Mouse (Mus musculus) kidney, adult 18-20 months (tissue): ENCODE measurements around the gene Arel1.

Experiments
- DNase-seq: peaks from one replicate; pipeline ENCODE4 v3.0.0; 2021

Gene Arel1

DNA sequence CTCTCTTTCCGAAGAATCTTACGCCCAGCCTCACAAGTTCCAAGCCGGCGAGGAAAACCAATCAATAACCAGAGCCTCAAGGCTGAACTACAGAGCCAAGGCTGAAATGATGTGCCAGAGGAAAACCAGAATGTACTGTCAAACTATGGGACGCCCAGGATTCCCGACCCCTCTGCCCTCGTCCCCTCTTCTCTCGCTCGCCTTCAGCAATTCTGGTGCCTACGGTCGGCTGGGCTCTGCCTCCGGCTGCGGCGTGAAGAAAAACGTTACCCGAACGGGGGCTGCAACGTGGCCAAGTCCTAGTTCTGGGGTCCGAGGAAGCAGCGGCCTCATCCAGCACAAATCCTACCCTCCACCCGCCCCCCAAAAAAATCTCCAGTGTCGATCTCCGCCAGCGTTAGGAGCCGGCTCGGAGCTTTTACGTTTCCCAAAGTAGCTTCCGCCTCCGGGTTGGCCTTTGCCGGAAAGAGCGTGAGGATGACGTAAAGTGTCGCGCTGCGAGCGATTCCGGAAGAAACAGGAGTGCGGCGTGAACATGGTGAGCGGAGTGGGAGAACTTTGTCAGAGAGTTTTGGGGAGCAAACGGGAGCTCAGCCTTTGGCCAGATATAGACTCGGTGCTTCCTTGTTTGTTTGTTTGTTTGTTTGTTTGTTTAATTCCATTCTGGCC is at the start of gene Arel1, which contains the start of gene Fcf1:
TSS of gene Arel1 (minus strand) at position 473 of the 669 bp plus-strand sequence.
TSS of gene Fcf1 (plus strand) at position 470 of the 669 bp plus-strand sequence.
- DNase-seq = peak; percentile 90

DNA sequence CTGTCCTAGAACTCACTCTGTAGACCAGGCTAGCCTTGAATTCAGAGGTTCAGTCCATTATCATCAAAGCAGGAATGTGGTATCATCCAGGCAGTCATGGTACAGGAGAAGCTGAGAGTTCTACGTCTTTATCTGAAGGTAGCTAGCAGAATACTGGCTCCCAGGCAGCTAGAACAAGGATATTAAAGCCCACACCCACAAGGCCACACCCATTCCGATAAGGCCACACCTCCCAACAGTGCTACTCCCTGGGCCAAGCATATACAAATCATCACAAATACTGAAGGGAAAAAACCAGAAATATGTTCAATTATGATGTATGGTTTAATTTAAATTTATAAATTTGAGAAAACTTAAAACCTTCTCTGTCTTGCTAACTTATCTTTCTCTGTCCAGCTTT is 41.5 kb upstream of the Arel1 start:
- DNase-seq = no peak

DNA sequence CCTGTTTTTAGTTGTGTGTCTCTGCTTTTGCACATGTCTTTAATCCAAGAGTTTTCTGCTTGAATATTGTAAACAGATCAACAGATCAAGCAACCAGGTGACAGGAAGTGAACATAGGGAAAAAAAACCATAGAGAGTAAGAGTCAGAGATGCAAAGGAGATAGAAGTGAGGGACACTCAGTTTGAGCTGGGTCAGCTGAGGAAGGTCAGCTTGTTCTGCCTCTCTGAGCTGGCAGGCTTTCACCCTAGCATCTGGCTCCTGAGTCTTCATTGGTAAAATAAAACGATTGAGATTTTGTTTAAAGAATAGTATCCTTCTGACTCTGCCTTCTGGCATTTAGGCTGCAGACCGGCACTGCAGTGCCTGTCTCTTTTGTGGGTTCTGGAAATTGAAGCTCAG is 39.8 kb upstream of the Arel1 start:
- DNase-seq = no peak

DNA sequence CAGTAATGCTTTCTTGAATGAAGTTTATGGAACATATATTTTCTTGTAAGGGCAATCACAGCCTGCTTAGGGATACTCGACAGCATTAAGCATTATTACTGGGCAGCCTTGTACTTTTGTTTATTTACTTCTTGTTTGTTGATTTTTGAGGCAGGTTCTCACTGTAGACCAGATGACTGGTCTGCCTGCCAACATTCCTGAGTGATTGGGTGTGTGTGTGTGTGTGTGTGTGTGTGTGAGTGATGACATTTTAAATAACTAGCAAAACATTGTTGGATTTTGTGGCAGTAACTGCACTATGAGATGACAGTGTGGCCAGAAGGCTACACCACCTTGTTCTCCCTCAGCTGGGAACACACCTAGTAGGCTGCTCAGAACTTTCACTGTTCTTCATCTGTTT is 39.1 kb upstream of the Arel1 start:
- no peak for DNase-seq

DNA sequence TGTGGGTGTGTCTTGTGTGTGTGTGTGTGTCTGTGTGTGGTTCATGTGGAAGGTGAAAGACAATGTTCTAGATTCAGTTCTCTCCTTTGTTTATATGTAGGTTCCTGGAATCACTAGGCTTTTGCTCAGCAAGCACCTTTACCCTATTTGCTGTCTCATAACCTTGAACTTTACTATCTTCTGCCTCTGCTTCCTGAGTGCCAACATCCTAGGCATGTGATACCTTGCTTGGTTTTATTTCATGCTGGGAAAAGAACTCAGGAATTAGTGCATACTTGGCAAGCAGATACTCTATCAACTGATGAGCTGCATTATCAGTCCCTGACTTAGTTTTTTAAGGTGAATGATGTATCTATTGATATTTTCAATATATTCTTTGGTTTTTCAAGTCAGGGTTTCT is 36.3 kb upstream of the Arel1 start:
- no peak for DNase-seq

DNA sequence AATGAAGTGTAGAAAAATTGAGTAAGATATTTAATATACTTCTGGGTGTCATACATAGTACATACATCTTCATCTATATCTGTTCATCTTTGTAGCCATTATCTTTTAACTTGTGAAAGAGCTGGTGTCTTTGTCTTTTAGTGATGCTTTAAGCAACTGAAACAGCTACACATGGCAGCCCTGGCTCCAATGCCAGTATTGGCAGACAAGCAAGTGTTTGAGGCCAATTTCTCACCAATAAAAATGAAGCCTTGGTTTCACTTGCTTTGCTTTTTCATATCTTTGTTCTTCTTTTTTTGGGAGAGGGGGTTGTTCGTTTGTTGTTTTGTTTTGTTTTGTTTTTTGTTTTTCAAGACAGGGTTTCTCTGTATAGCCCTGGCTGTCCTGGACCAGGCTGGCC is 35.5 kb upstream of the Arel1 start:
- no peak for DNase-seq

DNA sequence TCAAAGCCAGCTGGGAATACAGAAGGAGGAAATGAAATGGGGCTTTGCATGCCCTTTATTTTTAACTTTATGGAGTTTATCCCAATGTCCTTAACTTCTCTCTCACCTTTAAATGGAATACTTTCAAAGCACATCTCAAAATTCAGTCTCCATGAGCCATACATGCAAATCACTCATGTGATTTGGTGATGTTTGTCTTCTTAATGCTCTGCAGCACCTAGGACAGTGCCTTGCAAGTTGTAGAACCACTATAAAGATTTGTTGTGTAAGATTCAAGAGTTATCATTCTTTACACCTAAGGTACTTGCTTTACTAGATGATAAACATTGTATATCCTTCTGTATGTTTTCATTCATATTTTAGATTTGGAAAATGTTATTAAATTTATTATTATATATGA is 28.4 kb upstream of the Arel1 start:
- no peak for DNase-seq

DNA sequence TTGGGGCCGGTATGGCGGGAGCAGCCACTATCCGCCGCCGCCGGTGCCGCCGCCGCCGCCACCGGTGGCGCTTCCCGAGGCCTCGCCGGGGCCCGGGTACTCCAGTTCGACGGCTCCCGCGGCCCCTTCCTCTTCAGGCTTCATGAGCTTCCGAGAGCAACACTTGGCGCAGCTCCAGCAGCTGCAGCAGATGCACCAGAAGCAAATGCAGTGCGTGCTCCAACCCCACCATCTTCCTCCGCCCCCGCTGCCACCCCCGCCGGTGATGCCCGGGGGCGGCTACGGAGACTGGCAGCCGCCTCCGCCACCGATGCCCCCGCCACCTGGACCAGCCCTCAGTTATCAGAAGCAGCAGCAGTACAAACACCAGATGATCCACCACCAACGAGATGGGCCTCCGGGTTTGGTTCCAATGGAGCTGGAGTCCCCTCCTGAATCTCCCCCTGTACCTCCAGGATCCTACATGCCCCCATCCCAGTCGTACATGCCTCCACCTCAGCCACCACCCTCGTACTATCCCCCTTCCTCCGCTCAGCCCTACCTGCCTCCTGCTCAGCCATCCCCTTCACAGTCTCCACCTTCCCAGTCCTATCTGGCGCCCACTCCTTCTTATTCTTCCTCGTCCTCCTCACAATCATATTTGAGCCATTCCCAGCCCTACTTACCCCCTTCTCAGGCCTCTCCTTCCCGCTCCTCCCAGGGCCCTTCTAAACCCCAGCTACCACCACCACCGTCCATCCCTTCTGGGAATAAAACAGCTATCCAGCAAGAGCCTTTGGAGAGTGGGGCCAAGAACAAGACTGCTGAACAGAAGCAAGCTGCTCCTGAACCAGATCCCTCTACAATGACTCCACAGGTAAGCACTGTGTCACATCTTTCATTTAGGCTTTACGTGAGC is 26.1 kb upstream of the Arel1 start:
- no peak for DNase-seq

DNA sequence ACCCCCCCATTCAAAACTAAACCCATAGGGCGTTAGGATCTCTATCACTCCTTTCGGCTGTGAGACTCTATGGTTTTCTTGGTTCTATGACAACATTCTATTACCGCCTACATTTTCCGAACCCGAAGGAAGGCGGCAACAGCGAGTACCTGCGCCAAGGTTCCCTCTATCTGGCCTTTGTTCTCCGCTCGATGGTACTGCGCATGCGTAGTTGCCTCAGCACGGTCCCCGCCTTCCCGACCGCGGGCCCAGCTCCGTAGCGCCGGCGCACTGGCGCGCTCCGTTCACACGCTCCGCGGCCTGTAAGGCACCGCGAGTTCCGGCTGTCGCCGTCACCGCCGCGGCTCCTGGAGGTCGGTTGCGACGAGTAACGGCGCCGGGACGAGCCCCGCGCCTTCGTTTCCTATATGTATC is 25.4 kb upstream of the Arel1 start, which contains the start of gene Ylpm1:
TSS of gene Ylpm1 (plus strand) at position 239 of the 414 bp plus-strand sequence.
- peak; percentile 95 for DNase-seq

DNA sequence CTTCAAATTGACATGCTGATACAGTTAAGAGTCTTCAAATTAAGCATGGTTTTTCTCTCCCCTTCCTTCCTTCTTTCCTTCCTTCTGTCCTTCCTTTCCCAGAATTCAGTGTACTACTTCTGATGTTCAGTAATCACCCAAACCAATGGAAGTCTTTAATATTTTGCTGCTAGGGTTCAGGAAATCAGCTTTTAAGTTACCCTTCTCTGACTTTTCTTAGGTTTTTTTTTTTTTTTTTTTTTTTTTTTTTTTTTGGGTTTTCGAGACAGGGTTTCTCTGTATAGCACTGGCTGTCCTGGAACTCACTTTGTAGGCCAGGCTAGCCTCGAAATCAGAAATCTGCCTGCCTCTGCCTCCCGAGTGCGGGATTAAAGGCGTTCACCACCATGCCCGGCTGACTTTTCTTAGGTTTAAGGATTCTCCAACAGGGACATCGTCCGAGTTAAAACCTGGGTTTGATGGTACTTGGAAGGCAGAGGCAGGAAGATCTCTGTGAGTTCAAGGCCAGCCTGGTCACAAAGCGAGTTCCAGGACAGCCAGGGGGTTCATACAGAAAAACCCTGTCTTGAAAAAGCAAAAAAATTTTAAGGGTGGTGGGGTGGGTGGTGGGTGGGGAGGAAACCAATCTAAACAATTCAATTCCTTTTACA is 24.5 kb upstream of the Arel1 start:
- DNase-seq = no peak

DNA sequence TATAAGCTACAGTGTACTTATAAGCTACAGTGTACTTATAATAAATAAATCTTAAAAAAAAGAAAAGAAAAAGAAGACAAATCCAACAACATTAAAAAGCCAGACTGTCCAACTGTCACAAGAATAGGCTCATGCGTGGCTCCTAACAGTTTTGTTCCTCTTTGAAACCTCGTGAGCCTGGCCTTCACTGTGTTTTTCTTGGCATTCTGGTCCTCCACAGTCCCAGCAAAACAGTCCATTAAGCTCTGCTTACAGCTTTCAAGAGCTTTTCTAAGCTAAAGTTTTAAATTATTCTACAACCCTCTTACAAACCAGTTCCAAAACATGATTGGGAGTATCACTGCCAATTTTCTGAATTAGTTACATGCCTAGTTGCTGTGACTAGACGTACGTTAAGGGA is 18.8 kb upstream of the Arel1 start:
- DNase-seq = no peak

DNA sequence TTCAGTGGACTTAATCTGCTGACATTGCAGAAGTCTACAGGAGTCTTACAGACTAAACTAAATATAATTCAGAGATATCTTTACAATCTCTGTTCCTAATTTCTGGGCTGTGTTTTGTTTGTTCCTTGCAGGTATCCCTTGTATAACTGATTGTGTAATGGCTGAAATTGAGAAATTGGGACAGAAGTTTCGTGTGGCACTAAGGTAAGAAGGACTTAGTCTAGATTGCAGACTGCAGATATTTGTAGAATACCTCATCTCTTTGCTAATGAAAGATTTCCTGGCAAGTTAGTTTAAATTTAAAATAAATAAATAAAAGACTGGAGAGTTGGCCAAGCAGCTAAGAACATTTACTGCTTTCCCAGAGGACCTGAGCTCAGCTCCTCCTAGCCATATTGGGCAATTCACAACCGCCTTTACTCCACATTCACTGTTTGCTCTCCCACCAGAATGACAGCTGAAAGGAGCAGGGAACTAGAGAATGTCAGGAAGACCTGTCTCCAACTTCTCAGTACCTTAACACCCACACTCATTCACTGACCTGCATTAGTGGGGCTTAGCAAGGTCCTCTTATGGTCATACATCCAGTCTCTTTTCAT is 8.7 kb upstream of the Arel1 start:
- DNase-seq = no peak

DNA sequence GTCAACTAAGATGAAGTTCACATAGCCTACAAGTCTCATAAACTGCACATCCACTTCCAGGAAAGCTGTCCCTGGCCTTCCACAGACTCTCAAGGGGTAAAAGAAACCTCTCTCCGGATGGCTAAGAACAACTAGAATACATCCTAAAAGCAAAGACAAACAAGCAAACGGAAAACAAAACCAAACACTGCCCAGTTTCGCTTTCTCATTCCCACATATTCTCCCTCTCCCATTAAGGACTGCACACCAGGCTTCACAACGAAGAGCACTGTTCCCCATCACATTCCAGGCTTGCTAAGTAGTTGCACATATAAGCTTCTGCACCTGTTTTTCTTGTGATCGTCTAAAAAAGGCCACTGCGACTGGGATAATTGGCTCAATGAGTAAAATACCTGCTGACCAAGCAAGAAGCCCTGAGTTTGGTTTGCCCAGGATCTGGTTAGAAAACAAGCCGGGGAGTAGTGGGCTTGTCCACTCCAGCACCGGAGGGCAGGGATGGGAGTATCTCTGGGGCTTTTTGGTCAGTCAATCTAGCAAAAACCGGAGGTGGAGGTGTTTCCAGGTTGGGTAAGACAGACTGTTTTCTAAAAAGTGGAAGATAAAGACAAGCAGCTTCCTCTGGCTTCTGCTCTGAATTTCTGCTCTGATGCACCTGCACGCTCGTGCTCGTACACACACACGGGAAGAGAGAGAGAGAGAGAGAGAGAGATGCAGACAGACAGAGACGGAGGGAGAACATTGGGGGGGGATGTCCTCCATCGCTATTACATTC is 858 bp downstream of the Arel1 start:
- DNase-seq = no peak

DNA sequence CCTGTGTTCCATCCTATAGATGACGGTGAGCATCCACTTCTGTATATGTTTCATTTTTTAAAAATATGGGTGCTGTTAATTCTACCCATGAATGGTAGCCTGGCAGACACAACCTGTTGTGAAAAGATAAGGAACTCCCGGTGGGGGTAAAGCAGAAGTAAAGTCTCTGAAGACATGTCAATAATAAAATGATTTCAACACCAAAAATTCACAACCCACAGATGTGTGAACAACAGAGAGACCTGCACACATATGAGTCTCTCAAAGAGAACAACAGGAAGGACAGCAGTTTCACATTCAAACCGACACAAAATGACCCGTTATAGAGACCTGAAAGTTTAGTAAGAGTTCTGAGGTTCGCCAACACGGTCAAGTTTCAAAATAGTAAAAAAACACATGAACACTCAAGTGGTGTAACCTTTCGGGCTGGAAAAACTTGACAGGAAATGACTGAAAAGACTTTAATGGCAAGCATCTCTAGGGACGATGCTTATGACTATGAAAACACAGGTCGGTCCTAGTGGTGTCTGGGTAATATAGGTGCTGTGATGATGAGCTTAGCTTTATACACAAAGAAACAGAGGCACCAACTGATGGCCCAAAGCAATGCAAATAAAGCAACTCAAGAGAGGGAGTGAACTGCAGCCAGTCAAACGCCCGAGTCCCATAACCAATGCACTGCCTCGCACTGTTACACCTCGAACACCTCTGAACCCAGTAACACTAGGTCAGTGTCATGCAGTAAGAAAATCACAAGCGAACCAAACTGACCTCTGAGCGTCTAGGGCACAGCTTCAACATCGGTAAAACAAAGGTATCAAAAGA is 1.7 kb downstream of the Arel1 start:
- DNase-seq = no peak

DNA sequence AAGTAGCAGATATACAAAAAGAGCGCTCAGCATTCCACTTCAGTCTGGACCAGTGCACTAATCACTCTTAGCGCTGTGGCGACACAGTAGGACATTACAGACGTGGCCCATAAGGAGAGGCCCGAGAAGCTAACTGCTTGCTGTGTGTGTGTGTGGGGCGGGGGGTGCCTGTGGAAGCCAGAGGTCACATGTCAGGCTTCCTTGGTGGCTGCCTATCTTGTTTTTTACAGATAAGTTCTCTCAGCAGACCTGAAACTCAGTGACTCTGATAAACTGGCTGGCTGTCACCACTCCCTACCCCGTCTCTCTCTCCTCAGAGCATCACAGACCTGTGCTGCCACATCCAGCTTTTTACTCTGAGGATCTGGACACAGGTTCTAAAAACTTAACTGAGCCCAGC is 8.1 kb downstream of the Arel1 start:
- DNase-seq = no peak

DNA sequence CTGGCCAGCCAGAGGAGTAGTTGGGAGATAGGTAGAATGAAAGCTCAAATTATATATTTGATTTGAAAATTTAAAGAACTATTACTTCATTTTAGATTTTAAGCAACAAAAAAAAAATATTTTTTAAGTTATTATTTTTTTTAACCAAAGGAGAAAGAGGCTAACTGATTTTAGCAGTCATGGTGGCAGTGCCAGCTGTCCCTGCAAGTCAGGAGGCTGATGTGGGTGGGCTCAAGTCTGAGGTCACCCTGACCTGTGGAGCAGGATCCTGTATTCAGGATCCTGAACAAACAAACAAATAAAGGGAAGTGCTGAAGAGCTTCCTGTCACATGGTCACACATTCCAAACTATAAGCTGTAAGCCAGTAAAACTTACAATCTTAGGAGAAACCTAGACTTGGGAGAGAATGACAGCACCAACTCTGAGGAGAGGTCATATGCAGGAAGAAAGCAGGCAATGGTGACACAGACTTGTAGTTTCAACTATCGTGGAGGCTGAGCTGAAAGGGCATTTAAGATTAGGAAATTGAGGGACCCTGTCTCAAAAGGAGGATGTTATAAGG is 11.8 kb downstream of the Arel1 start:
- DNase-seq = no peak

DNA sequence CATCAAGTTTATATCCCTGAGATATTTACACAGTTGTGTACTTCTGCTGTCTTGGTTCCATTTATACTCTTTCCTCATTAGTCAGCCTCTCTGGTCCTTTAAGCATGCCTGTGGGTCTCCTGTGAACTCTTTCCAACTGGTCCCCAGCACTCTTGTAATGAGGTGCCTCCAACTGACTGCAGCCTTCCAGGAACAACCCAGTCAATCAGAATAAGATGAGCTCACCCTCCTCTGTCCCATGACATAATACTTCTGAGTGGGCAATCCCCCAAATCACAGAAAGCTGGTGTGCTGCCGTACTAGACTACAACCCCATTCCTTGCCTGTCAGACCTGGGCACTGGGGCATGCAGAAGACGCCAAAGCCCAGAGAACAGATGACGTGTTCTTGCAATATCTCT is 14.4 kb downstream of the Arel1 start:
- DNase-seq = no peak

DNA sequence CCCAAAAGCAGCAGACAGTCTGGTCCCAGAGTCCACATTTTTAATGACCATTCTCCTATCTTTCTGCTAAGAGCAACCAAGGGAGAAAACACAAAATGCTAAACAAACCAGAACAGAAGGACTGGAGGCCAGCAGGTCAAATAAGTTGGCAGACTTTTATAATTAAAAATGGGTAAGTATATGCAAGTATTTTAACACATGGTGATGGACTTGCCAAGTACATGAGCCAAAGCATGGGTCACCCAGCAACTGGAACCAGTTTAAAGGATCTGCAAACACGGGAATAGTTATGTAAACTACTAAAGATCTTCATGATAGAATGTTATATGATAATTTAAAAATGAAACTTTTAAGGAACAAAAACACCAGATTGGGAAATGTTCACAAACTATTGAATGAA is 18.3 kb downstream of the Arel1 start:
- no peak for DNase-seq

DNA sequence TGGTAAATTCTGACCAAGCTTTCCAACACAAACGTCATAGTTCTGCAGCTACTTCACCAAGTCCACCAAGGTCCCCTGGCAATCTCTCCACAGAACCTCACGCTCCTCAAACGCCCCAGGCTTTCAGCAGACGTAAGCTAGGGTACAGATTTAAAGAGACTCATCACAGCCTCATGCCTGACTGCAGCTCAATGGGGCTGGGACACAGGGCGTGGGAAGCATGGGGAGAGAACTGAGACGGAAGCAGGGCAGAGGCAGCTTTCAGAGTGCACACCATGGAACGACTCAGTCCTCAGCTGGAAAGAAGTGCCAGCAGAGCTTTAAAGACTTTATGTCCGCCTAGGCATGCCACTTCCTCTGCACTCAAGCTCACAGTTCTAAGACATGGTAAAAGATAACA is 19.2 kb downstream of the Arel1 start:
- DNase-seq = no peak

DNA sequence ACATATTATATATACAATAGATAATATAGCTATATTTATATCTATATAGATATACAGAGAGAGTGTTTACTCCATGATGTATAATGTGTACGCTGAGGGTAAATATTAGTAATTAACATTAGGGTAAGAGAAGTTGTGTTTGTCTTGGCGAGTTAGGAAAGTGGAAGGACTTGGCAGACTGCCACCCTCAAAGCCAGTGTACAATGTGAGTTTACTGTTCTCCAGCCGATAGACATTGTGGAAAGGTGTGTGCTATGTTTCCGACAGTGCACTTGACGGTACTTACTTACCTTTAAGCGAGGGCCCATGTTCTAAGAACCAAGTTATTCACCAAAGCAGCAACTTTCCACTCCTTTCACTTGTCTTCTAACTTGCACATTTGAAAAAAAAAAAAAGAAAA is 19.9 kb downstream of the Arel1 start:
- no peak for DNase-seq

DNA sequence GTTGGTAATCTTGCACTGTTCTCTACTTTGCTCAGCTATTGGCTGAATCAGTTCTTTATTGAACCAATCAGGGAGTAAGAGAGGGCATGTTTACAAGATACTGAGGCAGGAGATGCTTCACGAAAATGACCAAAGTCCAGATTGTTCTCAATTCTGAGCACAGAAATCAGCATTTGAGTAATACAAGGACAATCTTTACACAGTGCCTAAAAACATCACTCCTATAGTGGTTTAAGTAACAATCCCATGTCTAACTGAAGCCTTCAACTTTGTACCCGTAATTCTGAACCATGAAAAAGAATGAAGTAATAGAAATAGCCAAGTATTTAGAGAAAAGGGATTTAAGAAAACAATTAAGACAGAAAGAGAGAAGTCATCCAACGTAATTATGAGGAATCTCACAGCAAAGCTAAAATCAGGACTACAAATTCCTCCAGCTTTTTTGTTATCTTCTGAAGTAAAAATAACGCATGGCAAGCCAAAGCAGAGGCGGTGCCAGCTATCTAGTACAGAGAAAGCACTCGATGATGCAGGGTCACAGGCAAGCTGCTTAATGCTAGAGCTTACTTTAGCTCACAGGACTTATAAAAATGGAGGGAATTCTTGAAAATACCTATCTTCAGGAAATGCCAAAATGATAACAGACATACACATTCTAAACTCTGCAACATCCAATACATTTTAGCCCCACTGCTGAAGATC is 22.0 kb downstream of the Arel1 start:
- no peak for DNase-seq
